8 mouse cellular contexts compared by ENCODE assay signal in the genomic region with DNA sequence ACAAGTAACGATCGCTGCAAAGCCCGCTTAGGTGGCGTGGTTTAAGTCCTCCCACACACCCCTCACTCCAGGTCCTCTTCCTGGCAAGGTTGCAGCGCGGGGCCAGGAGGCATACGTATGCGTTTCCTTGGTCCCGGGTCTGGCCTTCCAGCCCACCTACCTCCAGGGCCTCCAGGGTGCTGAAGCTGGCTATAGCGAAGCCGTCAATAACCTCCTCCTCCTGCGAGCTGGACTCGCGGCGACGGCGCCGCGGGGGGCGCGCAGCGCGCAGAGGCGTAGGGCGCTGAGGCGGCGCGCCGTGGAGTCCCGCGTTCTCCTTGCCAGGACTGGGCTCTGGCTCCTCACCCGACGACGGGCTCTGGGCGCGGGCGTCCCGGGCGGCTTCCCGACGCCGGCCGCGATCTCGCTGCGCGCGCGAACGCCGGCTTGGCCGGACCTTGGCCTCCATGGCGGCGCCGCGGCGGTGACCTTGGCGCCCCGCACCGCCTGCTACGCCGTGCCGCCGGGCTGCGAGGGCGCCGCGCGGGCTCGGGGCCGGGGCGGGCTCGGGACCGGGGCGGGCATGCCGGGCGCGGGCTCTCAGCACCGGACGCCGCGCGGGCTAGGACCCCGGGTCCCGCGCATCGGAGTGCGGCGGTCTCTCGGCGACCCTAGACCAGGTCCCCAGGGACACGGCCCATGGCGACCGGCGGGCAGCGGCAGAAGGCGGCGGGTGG. TPM values are rescaled to one million over a fixed set of nuclear protein-coding genes. Genes with fewer than 3 reads are reported as not detected.
DNase-seq lines count a peak whose midpoint lies in the region; ATAC-seq and TF ChIP-seq lines count a peak whose summit lies in the region.

No protein-coding gene starts in this region.

- peaks cover 25% of the 10 kb centered on the region for H3K4me1 ChIP-seq in embryonic facial prominence, embryonic 15.5 days
- H3K4me1 ChIP-seq in hindbrain, embryonic 15.5 days (replicated peaks) = peaks cover 33% of the 10 kb centered on the region
- H3K4me1 ChIP-seq in liver, embryonic 14.5 days (replicated peaks; ENCODE audit: control insufficient read depth in 2 of 2, insufficient read depth in 2 of 2, low read length in 1 of 2) = peaks cover 14 to 20% of the 10 kb centered on the region in 2 experiments
- H3K4me1 ChIP-seq in neural tube, embryonic 13.5 days (replicated peaks) = peaks cover 35% of the 10 kb centered on the region

- WGBS in embryonic facial prominence, embryonic 15.5 days = under 1% methylated on average over 84 of the region's 98 CpGs
- WGBS in hindbrain, embryonic 15.5 days = under 1% methylated on average over 86 of the region's 98 CpGs
- under 1% methylated on average over 88 of the region's 98 CpGs for WGBS in liver, embryonic 14.5 days (ENCODE audit: insufficient replicate concordance)
- WGBS in neural tube, embryonic 13.5 days = under 1% methylated on average over 90 of the region's 98 CpGs

- peak; percentile 5; the same call in 1 of the 2 replicates for ATAC-seq in embryonic facial prominence, embryonic 15.5 days (ENCODE audit: insufficient number of reproducible peaks, low FRiP score, low TSS enrichment, low read depth)
- ATAC-seq in hindbrain, embryonic 15.5 days (ENCODE audit: low FRiP score, low read depth) = peak; percentile 35
- peak; percentile 38 for ATAC-seq in liver, embryonic 14.5 days (ENCODE audit: insufficient read depth)
- ATAC-seq in neural tube, embryonic 13.5 days (ENCODE audit: low read depth) = peak; percentile 52

- H3K9me3 ChIP-seq in embryonic facial prominence, embryonic 15.5 days (replicated peaks) = no peaks in the 10 kb centered on the region
- H3K9me3 ChIP-seq in hindbrain, embryonic 15.5 days = no peaks in the 10 kb centered on the region
- H3K9me3 ChIP-seq in liver, embryonic 14.5 days (ENCODE audit: control insufficient read depth, low read length) = no peaks in the 10 kb centered on the region
- no peaks in the 10 kb centered on the region for H3K9me3 ChIP-seq in neural tube, embryonic 13.5 days

- TF ChIP-seq EP300 in liver, embryonic 14.5 days (IDR thresholded peaks at IDR 0.05; ENCODE audit: low read depth) = no peak

- peak; percentile 95 for DNase-seq in heart, adult 11 months
- DNase-seq in heart, adult 8-10 months (ENCODE audit: low spot score) = no peak
- peak; percentile 71 for DNase-seq in ZHBTc4 (ENCODE audit: low read depth, low spot score)
- DNase-seq in liver, embryonic 14.5 days (ENCODE audit: low read depth in 3 of 3, low spot score in 3 of 3) = peak in 1 of 3 experiments; percentile 26
- no peak for DNase-seq in urinary bladder, postnatal 10 days (ENCODE audit: low spot score)

- H3K36me3 ChIP-seq in embryonic facial prominence, embryonic 15.5 days = no peaks in the 10 kb centered on the region
- H3K36me3 ChIP-seq in hindbrain, embryonic 15.5 days = no peaks in the 10 kb centered on the region
- H3K36me3 ChIP-seq in liver, embryonic 14.5 days (replicated peaks; ENCODE audit: control insufficient read depth, insufficient read depth, low read depth) = no peaks in the 10 kb centered on the region
- H3K36me3 ChIP-seq in neural tube, embryonic 13.5 days = no peaks in the 10 kb centered on the region

- H3K27me3 ChIP-seq in embryonic facial prominence, embryonic 15.5 days = no peaks in the 10 kb centered on the region
- no peaks in the 10 kb centered on the region for H3K27me3 ChIP-seq in hindbrain, embryonic 15.5 days
- H3K27me3 ChIP-seq in liver, embryonic 14.5 days (ENCODE audit: control insufficient read depth, insufficient read depth, low read length) = no peaks in the 10 kb centered on the region
- H3K27me3 ChIP-seq in neural tube, embryonic 13.5 days = no peaks in the 10 kb centered on the region

- peak overlapping the region; percentile 92 for H3K4me3 ChIP-seq in embryonic facial prominence, embryonic 15.5 days (replicated peaks)
- peak overlapping the region; percentile 95 for H3K4me3 ChIP-seq in hindbrain, embryonic 15.5 days
- peak overlapping the region; percentile 91 to 95 for H3K4me3 ChIP-seq in liver, embryonic 14.5 days (ENCODE audit: insufficient read depth in 1 of 2, low read depth in 2 of 2, low read length in 2 of 2)
- H3K4me3 ChIP-seq in neural tube, embryonic 13.5 days = peak overlapping the region; percentile 94

- peak overlapping the region; percentile 93 for H3K4me2 ChIP-seq in embryonic facial prominence, embryonic 15.5 days (replicated peaks)
- peak overlapping the region; percentile 92 for H3K4me2 ChIP-seq in hindbrain, embryonic 15.5 days
- peak overlapping the region; percentile 99 for H3K4me2 ChIP-seq in liver, embryonic 14.5 days (ENCODE audit: low read depth)
- peak overlapping the region; percentile 99 for H3K4me2 ChIP-seq in neural tube, embryonic 13.5 days

- no peak for TF ChIP-seq CTCF in liver, embryonic 14.5 days (IDR thresholded peaks at IDR 0.05; ENCODE audit: low read depth)

- peak overlapping the region; percentile 87 for H3K9ac ChIP-seq in embryonic facial prominence, embryonic 15.5 days
- H3K9ac ChIP-seq in hindbrain, embryonic 15.5 days = peak overlapping the region; percentile 79
- H3K9ac ChIP-seq in liver, embryonic 14.5 days (replicated peaks) = peak overlapping the region; percentile 92
- peak overlapping the region; percentile 94 for H3K9ac ChIP-seq in neural tube, embryonic 13.5 days

- peak overlapping the region; percentile 65 for H3K27ac ChIP-seq in embryonic facial prominence, embryonic 15.5 days (replicated peaks)
- H3K27ac ChIP-seq in hindbrain, embryonic 15.5 days (replicated peaks) = peak overlapping the region; percentile 71
- peak overlapping the region; percentile 8 for H3K27ac ChIP-seq in liver, embryonic 14.5 days
- peak overlapping the region; percentile 73 for H3K27ac ChIP-seq in neural tube, embryonic 13.5 days (replicated peaks)

RNA-seq across cellular contexts. Expression of a gene that starts 0.4 kb away (rescaled TPM):
- total RNA-seq in heart, adult 8-10 months (2022) = 10 to 100 TPM; 44.1 to 53.9 (median 46.1) TPM
- 15.1 and 16.0 TPM in 2 replicates for polyA plus RNA-seq in embryonic facial prominence, embryonic 15.5 days (2015; fragmentation: Nextera tagmentation; extraction: Ambion mirVana)
- polyA plus RNA-seq in hindbrain, embryonic 15.5 days (2015; fragmentation: Nextera tagmentation; extraction: Ambion mirVana) = 20.8 and 25.1 TPM in 2 replicates
- 9.5 and 10.4 TPM in 2 replicates for polyA plus RNA-seq in liver, embryonic 14.5 days (2012; rRNA removed)
- 4.3 and 4.6 TPM in 2 replicates for polyA plus RNA-seq in liver, embryonic 14.5 days (2014; fragmentation: Nextera tagmentation; extraction: Ambion mirVana)
- 25.5 and 29.0 TPM in 2 replicates for polyA plus RNA-seq in neural tube, embryonic 13.5 days (2015; fragmentation: Nextera tagmentation; extraction: Ambion mirVana)

Comparison
In these comparisons a context has a peak if more than half of its experiments do, and no peak if none do; other contexts are left out.
1. DNase-seq: peak in heart, adult 11 months (single experiment) and ZHBTc4 (single experiment); none in heart, adult 8-10 months (single experiment) and urinary bladder, postnatal 10 days (single experiment).
2. H3K27ac ChIP-seq: peak in every context shown above with its lines; median percentile 73 in neural tube, embryonic 13.5 days; 71 in hindbrain, embryonic 15.5 days; 65 in embryonic facial prominence, embryonic 15.5 days; 8 in liver, embryonic 14.5 days.
3. Peak in every context shown above with its lines, with median percentiles within 50 percentile points of each other: ATAC-seq, H3K4me2 ChIP-seq, H3K4me3 ChIP-seq and H3K9ac ChIP-seq.